Mouse (Mus musculus) T-helper 2 cell (primary cell): ENCODE measurements around the gene Jazf1.

ENCODE experiments used
- in situ Hi-C: fragments of 300-600 bp; cut with MboI, MseI; formaldehyde crosslinking; loops from one replicate; pipeline ENCODE4 v1.15.1; 2025; ENCODE audit warnings: high pct_unique_total_duplicates

The Jazf1 gene

DNA sequence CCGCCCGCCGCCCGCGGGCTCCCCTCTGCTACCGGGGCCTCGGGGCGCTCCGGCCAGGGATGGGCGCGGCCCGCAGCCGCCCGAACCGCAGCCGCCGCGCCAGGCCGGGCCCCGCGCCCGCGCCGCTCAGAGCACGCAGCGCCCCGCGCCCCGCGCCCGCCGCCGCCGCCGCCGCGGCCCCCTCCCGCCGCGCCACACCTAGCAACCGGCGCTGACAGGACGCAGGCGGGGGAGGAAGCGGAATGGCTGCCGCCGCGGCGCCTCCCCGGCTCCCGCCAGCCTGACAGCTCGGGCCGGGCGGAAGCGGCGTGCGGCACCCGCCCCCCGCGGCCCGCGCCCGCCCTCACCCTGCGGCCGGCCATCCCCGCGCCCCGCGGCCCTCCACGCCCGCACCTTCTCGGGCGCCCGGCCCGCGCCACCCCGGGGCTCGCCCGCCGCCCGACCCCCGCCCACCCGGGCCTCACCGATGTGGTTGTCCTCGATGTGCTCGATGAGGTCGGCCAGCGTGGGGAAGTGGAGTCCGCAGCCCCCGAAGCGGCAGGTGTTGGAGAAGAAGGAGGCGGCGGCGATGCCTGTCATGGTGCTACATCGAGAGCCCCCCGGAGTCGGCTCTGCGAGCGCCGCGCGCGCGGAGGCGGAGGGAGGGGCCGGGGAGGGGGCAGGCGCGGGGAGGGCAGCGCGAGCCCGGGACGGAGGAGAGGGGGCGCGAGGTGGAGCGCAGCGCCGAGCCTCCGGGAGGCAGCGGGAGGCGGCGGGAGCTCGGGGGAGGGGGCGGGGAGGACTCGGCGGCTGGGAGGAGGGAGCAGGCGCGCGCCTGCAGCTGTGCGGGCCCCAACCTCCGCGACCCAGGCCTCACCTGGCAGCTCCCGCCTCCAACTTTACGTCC lies at the start of gene Jazf1:
Gene Jazf1 (minus strand): TSS at position 643 of the 886 bp plus-strand sequence.
- in situ Hi-C loops, result no loop called here

DNA sequence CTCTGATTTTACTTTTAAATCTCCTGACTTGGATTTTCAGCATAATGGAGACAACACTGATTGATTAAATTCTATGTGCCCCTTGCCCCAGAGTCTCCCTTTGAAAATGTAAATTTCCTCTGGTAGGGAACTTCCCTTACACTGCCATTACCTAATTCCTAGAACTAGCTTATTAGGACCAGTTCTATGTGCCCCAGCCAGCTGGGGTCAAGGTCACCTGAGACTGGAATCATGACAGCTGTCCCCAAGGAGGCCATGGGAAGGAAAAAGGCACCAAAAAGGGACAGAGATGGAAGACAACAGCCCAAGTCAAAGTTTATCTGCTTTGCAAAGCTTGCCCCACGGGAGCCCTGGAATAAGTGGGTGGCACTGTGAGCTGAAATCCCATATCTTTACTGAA lies 49.4 kb upstream of the Jazf1 start:
- in situ Hi-C loops, result no loop called here

DNA sequence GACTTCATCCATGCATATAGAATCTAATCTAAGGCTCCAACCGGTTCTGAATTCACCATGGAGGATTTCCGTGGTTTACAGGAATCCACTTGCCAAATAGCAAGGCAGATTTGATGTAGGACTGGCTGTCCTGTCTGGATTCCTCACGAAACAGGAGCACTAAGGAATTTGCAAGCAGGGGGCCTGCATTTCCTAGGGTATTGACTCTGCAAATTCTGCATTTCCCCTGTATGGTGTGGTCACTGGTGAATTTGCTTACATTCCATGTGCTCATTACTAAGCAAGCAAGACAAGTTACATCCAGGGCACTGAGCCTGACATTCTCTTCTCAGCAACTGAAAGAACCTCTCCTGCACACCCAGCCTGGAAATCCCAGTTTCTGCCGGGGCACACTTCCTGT lies 18.4 kb upstream of the Jazf1 start:
- in situ Hi-C loops, result no loop called here

DNA sequence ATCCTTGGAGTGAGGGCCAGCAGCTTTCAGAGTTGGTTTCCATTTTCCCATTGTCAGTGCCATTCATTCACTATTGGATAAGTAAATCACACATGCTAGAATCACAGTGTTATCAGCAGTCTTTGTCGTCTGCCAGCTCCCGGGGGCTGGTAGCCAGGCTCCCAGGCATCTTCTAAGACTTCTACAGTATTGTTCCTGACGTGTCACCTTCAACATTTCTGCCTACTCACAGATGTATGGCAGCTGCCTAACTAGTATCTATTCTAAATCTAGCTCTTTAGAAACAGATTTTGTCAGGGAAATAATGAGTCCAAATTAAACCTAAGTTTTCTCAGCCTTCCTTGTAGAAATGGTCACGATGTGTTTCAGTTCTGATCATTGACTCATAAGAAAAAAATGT lies 12.8 kb upstream of the Jazf1 start:
- in situ Hi-C loops, result no loop called here

DNA sequence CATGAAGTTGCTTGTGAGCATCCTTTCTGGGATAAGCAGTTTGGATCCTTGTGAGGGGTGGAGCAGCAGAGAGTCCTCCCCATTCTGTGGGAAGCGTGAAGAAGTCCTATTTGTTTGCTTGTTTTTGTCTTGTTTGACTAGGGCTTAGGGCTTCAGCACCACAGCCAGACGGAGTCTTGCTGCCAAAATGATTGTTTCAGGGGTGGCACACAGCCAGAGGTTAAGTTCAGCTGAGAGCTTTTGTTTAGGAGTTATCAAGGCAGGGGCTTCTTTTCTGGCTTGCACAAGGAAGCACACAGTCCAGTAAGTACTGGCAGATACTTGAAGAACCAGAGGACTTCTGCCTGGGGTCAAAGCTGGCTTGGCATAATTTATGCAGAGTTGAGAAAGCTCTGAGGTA lies 10.2 kb upstream of the Jazf1 start:
- in situ Hi-C loops, result no loop called here

DNA sequence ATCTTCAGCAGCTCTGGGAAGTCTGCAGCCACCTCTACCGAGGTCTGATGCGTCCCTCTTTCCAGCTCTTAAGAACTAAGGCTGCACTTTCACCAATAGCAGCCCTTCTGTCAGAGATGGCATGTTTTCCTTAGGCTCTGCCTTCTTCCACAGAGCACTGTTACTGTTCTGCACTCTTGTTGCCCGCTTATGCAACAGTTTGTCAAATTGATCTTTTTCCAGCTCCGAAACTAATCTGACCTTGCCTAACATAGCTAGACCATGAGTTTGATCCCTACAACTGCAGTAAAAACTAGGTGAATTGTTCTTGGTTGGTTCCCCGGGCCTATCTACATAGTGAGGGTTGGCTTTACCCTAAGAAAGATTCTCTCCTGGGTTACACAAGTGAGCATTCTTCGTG lies 3.3 kb upstream of the Jazf1 start:
- in situ Hi-C loops, result no loop called here

DNA sequence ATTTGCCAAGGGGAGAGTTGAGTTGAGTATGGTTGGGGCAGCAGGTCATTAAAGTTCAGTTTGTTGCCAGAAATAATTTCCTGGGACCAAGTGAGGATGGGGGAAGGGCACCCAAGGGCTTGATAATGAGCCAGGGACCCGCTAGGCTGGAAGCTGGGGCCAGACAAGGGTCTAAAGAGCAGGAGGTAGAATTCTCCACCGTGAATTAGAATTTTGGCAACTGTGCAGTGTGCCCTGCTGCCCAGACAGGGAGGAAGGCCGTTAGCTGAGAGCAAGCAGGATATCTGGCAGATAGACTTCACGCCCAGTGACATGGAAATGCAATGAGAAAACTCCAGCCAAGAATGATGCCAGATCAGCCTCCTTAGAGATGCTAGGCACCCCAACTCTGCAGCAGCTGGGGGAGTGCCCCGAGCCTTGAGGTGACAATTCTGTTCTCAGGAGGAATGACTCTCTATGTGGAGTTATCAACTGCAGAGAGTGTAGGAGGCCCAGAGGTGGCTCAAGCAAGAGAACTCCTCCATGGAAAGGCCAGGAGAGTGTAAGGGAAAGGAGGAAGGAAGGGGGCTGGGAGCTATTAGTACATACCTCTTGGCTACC lies 1.6 kb upstream of the Jazf1 start:
- in situ Hi-C loops, result no loop called here

DNA sequence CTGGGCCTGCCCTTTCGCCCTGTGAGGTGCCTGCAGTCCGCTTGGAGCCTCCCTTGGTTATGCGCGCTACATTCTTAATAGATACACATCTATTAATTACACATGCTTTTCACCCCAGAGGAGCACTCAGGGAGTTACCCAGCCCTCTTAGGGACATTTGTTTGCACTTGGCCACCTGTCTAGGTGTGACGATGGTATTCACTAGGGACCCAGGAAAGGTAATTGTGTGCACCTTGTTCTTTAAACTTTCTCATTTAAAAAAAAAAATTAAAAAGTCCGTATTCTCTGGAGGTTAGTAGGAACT lies 396 bp upstream of the Jazf1 start:
- in situ Hi-C loops, result no loop called here

DNA sequence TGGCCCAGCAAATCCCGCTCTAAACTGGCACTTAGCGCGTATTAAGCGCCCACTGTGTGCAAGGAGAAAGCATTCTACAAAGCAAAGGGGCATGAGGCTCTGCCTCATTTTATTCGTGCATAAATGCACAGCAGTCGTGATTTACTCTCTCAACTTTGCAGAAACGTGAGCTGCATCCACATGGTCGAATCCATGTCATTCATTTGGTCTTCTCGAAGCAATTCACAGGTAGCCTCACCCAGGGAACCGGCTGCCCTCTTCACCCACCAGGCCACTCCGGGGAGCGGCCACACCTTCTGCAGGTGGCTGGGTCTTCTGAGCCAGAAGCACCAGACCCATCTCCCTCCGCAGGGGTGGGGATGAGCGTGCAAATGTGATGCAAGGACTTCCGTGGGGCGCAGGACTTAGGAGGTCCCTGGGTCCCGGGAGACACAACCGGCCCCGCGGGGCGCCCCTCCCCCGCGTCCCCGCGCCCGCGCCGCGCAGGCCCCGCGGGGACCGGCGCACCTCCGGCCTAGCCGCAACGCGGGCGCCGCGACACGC lies 914 bp downstream of the Jazf1 start:
- in situ Hi-C loops, result no loop called here

DNA sequence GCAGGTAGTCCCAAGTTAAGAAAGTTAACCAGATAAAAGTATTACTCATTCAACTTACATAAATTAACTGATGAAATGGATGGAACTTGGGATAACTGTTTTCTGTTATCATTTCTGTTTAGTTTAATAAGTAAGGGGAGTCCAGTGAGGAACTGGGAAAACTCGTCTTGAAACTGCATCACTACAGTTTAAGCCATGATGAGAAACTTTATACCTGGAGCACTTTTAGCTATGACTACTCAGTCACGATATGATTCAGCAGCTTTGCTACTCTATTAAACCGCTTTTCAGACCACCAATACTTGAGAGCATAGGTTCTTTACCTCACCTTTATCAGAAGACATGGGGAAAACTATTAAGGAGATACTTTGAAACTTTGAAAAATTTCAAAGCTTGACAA lies 1.5 kb downstream of the Jazf1 start:
- in situ Hi-C loops, result no loop called here

DNA sequence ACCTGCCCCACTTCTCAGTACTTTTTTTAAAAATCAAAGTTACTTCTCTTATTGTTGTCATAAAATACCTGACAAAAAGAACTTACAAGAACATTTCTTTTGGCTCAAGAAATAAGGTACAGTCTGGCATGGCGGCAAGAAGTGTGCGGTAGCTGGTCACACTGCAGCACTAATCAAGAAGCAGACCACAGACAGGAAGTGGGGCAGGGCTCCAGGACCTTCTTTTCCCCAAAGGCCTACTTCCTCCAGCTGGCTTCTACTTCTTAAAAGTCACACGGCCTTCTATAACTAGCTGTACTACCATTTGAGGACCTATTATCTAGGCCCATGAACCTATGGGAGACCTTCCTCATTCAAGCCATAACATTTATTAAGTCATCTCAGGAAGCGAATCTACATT lies 4.4 kb downstream of the Jazf1 start:
- in situ Hi-C loops, result no loop called here

DNA sequence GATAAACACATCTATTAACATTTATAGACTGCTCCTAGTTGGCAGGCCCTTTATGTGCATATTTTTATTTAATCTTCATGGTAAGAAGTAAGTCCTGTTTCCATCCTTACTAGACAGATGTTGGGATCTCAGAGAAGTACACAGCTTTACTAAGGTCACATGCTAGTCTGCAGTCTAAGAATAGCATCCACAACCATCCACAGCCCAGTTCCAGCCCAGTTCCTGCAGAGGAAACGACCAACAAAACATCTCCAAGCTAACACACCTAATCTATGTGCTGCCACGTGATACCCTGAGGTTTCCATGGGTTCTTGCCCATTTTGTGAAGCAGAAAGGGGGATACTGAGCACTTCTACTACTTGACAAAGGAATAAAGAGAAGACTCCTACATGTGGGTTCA lies 13.5 kb downstream of the Jazf1 start:
- in situ Hi-C loops, result no loop called here

DNA sequence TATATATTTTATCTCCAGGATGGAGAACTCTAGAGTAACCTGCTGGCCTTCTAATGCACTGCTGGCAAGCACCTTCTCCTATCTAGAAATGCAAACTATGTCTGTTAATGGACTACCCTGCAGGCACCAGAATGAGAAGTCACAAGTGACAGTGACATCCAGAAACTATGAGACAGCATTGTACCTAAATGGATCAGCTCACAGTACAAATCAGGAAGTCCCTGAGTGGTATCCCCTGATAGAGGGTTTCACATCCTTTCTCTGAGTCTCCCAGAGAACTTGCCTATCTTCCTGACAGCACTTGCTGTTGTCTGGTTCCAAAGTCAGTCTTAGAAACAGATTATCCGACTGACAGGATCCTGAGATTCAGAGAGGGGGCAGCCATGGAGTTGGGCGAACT lies 22.9 kb downstream of the Jazf1 start:
- in situ Hi-C loops, result no loop called here

DNA sequence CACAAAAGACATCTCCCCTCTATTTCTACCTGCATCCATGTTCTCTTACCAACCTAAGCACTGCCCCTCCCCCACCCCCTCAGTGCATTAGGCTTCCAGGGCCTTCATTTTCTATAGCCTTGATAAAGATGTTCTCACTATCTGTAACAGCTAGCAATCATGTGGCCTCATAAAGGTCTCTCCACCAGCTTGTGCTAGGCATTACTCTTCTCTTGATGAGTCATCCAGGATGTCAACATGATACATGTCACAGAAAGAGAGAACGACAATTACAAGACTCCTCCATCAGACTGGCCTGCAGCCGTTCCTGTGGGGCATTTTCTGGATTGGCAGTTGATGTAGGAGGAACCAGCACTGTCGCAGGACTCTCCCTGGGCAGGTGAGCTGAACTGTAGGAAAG lies 30.3 kb downstream of the Jazf1 start:
- in situ Hi-C loops, result no loop called here

DNA sequence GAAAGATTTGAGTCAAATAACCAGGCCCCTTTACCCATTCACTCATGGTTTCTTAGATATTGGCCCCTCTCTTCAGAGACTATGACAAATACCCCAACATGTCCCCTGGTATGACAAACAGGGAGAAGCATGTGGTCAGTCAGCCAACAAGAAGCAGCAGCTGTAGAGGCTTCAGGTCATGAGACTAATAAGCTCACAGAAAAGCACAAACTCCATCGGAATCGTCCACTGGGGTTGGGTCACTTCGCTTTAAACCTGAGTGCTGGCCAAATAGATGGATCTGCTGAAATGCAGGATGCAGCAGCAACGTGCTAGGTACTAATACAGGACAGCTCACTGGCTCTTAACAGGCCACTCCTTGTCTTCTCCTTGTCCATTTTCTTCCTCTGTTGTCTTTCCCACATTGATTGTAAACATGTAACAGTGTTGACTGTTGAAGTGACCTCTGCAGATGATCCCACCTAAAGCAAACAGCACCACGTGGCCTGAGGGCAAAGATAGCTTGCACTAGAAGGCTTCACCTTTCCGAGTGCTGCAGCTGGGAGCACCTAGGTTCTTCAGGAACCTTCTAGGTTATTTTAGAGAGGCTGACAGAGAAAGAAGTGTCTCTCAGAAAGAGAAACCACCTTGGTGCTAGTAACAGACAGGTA lies 33.9 kb downstream of the Jazf1 start:
- in situ Hi-C loops, result no loop called here

DNA sequence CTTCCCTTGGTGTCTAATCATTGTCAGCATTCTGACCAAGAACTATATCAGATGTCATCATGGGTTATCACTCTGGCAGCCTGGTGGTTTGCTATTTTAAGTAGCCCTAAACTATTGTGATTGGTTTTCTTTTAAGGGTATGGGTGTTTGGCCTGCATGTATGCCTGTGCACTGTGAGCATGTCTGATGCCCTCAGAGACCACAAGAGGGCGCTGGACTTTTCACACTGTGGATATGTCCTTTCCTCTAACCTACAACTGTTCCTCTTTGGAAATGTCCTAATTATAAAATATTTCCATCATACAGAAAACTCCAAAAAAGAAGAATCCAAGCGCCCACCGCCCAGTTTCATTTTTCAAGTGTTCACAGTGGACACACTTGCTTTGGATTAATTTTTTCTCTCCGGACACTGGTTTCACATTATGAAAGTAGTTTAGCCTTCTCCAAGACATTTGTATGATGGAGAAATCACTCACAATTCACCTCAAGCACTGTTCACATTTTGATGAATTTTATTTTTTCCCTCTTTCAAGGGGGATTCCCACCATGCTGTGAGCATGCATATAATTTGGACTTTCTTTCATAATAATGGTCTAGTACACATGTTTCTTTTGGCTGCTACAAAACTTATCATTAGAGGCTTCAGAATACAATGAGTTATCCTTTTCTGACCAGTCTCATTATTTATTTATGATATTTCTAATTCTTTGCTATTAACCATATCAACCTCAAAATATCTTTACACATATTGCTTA lies 35.5 kb downstream of the Jazf1 start:
- in situ Hi-C loops, result no loop called here

DNA sequence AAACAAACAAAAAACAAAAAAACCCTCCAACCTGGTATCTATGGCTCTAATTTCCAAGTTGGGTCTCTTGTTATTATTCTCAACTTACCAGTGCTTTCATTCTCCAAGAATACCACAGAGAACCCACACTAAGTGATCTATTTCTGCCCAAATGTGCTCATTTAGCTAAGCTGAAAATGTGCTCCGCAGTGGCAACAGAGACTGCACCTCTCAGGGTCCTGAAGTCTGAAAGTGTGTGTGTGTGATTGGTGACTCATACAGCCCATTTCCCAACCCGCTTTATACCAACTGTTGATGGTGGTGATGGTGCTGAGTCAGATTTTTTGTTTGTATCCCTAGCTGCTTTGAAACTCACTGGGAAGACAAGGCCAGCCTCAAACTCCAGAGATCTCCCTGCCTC lies 46.4 kb downstream of the Jazf1 start:
- in situ Hi-C loops, result no loop called here

DNA sequence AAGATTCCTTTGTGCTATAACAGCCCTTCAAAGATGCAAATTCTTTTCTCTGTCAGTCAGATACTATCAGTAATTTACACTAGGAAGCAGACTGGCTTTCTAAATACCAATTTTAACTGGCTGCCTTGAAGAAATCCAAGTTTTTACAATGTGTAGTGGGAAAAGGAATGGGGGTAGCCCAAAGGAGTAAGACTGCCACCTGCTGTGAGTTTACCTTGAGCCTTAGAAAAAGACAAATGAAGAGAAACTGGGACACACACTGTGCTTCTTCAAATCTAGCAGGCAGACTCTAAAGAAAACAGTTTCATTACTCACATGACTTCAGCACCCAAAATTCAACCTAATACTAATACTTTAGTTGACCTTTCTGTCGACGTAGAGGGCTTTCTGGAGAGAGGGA lies 47.4 kb downstream of the Jazf1 start:
- in situ Hi-C loops, result no loop called here

DNA sequence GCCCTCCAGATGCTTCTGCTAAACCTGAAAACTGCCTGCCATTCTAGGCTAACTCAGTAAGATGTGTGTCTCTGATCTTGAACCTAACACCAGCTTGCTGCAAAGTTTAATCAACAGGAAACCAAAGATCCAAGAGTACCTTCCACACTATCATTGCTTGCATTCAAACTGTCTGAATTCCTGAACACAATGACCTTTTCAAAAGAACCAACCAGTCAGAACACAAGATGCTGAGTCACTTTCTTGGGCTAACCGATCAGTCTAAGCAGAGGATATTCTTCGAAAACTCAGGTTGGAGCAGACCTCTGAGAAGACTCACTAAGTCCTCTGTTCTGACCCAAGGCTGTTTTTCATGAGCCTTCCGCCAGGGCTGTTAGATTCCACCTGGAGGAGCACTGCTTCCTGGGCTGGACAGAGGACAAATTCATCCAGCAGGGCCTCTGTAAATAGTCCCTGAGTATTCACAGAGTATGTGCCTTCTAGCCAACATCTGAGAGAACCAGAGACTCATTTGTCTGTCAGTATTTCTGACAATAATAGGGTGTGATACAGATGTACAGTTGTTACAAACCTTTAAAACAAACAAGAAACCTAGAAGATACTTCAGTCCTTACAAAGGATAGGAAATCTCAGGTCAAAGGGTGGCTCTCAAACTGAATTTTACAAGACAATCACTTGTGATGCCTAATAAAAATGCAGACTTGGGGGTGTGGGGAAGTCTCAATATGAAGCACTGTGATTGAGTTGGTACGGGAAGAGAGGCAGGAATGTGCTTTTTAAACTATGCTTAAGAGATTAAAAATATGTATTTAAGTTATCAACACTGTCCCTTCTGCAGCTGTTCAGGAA lies 50.9 kb downstream of the Jazf1 start:
- in situ Hi-C loops, result no loop called here

DNA sequence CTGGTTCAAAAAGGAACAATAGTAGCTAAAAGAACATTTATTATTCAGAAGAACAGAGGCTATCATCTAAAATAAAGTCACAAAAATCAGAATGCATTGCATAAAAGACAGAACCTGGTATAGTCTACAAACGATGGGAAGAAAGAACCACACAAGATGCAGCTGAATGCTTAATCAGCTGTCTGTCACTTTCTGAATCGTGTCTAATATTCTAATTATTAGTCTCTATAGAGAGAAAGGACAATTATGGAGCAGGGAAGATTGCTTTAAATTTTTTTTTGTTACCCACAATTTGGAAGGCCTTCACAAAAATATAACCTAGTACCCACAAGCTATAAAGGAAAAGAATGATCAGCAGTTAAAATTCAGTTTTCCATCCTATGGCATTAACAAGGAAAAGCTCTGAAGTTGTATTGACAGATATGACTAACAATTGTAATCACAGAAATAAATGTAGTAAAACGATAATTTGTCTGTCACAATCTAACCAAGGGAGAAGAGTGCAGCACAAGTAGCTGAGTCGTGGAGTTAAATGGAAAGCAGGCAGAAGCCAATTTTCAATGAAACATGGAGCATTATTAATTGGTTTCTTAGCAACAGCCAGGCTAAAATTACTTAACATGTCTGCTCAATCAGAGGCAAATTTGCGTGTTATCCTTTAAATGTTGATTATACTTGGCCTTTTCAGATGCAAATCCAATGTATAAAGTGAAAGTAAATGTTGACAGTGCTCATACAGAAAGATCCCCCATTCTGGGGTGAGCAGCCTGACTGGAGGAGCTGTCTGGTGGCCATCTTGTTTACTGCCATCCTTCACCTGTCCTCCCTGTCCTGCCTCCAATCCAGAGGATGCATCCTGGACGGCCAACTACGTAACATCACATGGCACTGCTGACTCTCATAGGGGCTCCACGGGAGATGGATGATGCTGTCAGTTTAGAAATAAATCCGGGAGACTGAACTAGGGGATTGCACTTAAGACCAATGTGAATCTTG lies 53.7 kb downstream of the Jazf1 start:
- in situ Hi-C loops, result no loop called here
